Mouse (Mus musculus): ENCODE results near the gene Hsd17b7.

DNA sequence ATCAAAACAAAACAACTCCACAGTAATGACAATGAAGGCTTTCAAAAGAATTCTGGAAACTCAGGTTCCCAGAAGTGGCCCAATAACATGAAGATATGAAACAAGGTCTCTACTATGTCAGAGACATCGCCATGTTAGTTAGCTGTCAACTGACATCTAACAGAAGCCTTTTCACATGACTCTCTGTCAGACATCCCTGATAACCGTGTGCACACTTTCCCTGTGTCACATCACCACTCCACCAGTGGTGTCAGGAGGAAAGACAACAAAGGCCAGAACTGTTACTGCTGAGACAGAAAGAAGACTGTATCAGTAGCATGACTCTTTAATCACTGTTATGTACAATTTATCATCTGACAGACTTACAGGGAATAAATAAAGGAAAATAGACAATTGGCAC lies 3.0 kb upstream of the Hsd17b7 start:
- TF ChIP-seq CTCF (IDR thresholded peaks at IDR 0.05; ENCODE audit: extremely low read depth, insufficient read depth, insufficient read length, insufficient replicate concordance) (no peak), POLR2A (IDR thresholded peaks at IDR 0.05; ENCODE audit: low read depth, low read length) (no peak)

Data from spleen, adult 2 months (tissue).